Mouse (Mus musculus) C2C12 (cell line): ENCODE results near the gene Cacnb4.

Experiments used
- CEBPB ChIP-seq: IDR thresholded peaks from one replicate; pipeline ENCODE4 v1.6.1; 2011; ENCODE audit warnings: low read depth, mild to moderate bottlenecking, control low read depth, moderate library complexity
- CTCF ChIP-seq: IDR thresholded peaks from one replicate; pipeline ENCODE4 v1.5.1; 2011; ENCODE audit not compliant: control insufficient read depth, insufficient read depth, insufficient read length
- USF1 ChIP-seq: IDR thresholded peaks from one replicate; pipeline ENCODE4 v1.6.1; 2011; ENCODE audit warnings: low read depth, mild to moderate bottlenecking, control low read depth, moderate library complexity

- TF ChIP-seq USF1 (no peak), CTCF (no peak), CEBPB (no peak)
These were observed 230.0 kb downstream of the Cacnb4 start for GRCm38 (mm10) chr2:52446648-52447047.
